Mouse (Mus musculus): ENCODE data around the gene Bcl2l14.
A peak's percentile ranks its signal among the peaks of the same experiment; 100 is the strongest.

The Bcl2l14 gene

GRCm38 (mm10) chr6:134403684-134404070 lies 7.6 kb downstream of the Bcl2l14 start:
- DNase-seq (ENCODE audit: low spot score) = peak; percentile 14

GRCm38 (mm10) chr6:134407226-134407625 lies 11.1 kb downstream of the Bcl2l14 start:
- peak; percentile 7 for DNase-seq (ENCODE audit: low spot score)

GRCm38 (mm10) chr6:134413706-134414531 lies 17.8 kb downstream of the Bcl2l14 start:
- DNase-seq (ENCODE audit: low spot score) = peak; percentile 71

GRCm38 (mm10) chr6:134414532-134414883 lies 18.4 kb downstream of the Bcl2l14 start:
- DNase-seq (ENCODE audit: low spot score) = no peak

- no peak for DNase-seq (ENCODE audit: low spot score)
Observed at GRCm38 (mm10) chr6:134416556-134417105, 20.5 kb downstream of the Bcl2l14 start.

GRCm38 (mm10) chr6:134417886-134418285 lies 21.8 kb downstream of the Bcl2l14 start:
- DNase-seq (ENCODE audit: low spot score) = no peak

- no peak for DNase-seq (ENCODE audit: low spot score)
Observed at GRCm38 (mm10) chr6:134420375-134420774, 24.3 kb downstream of the Bcl2l14 start.

GRCm38 (mm10) chr6:134421921-134422320 lies 25.8 kb downstream of the Bcl2l14 start:
- DNase-seq (ENCODE audit: low spot score) = no peak

- peak; percentile 83 for DNase-seq (ENCODE audit: low spot score)
Observed at GRCm38 (mm10) chr6:134425216-134425717, 29.1 kb downstream of the Bcl2l14 start.

GRCm38 (mm10) chr6:134427165-134427564 lies 31.0 kb downstream of the Bcl2l14 start:
- no peak for DNase-seq (ENCODE audit: low spot score)

GRCm38 (mm10) chr6:134428455-134428854 lies 32.3 kb downstream of the Bcl2l14 start:
- DNase-seq (ENCODE audit: low spot score) = no peak

GRCm38 (mm10) chr6:134430161-134430799 lies 34.2 kb downstream of the Bcl2l14 start:
- DNase-seq (ENCODE audit: low spot score) = peak; percentile 44

GRCm38 (mm10) chr6:134431583-134431982 lies 35.5 kb downstream of the Bcl2l14 start:
- no peak for DNase-seq (ENCODE audit: low spot score)

- no peak for DNase-seq (ENCODE audit: low spot score)
Observed at GRCm38 (mm10) chr6:134433281-134433680, 37.2 kb downstream of the Bcl2l14 start.

- DNase-seq (ENCODE audit: low spot score) = no peak
Observed at GRCm38 (mm10) chr6:134434044-134434443, 37.9 kb downstream of the Bcl2l14 start.

GRCm38 (mm10) chr6:134434866-134435390 lies 38.8 kb downstream of the Bcl2l14 start:
- no peak for DNase-seq (ENCODE audit: low spot score)

GRCm38 (mm10) chr6:134436955-134437354 lies 40.8 kb downstream of the Bcl2l14 start:
- no peak for DNase-seq (ENCODE audit: low spot score)

GRCm38 (mm10) chr6:134439401-134440021 lies 43.4 kb downstream of the Bcl2l14 start:
- DNase-seq (ENCODE audit: low spot score) = no peak

GRCm38 (mm10) chr6:134440023-134440422 lies 43.9 kb downstream of the Bcl2l14 start:
- no peak for DNase-seq (ENCODE audit: low spot score)

GRCm38 (mm10) chr6:134441716-134442115 lies 45.6 kb downstream of the Bcl2l14 start:
- DNase-seq (ENCODE audit: low spot score) = no peak

- no peak for DNase-seq (ENCODE audit: low spot score)
Observed at GRCm38 (mm10) chr6:134442219-134442618, 46.1 kb downstream of the Bcl2l14 start.

GRCm38 (mm10) chr6:134443198-134443904 lies 47.2 kb downstream of the Bcl2l14 start:
- DNase-seq (ENCODE audit: low spot score) = peak; percentile 65
